Mouse (Mus musculus) kidney, adult 2 months (tissue): ENCODE measurements around the gene Mark2. TPM values are rescaled to one million over a fixed set of nuclear protein-coding genes. Genes with fewer than 3 reads are reported as not detected.

Experiments
- DNase-seq: peaks from one replicate; pipeline ENCODE4 v3.0.0; 2021
- H3K27ac ChIP-seq: fragments of 200-500 bp; 2 replicates; pipeline ENCODE4 v1.5.1; 2012; ENCODE audit warnings: low read depth, low read length, control low read depth, inconsistent platforms; ENCODE audit not compliant: insufficient read depth
- H3K27me3 ChIP-seq: fragments of 200-500 bp; replicated peaks from 2 replicates; pipeline ENCODE4 v1.6.1; 2012; ENCODE audit warnings: mild to moderate bottlenecking, moderate library complexity, low read length, inconsistent platforms; ENCODE audit not compliant: control insufficient read depth, insufficient read depth
- H3K36me3 ChIP-seq: fragments of 200-500 bp; 2 replicates; pipeline ENCODE4 v1.6.1; 2012; ENCODE audit warnings: mild to moderate bottlenecking, moderate library complexity, low read length, inconsistent platforms; ENCODE audit not compliant: control insufficient read depth, insufficient read depth
- H3K4me1 ChIP-seq: fragments of 200-500 bp; 2 replicates; pipeline ENCODE4 v1.6.1; 2011; ENCODE audit warnings: low read length; ENCODE audit not compliant: control insufficient read depth, insufficient read depth
- H3K4me3 ChIP-seq: fragments of 200-500 bp; 2 replicates; pipeline ENCODE4 v1.5.1; 2011; ENCODE audit warnings: mild to moderate bottlenecking, low read depth, low read length, control low read depth; ENCODE audit not compliant: insufficient read depth
- CTCF ChIP-seq: fragments of 200-500 bp; conservative IDR thresholded peaks from 2 replicates; pipeline ENCODE4 v1.5.1; 2011; ENCODE audit warnings: low read depth, mild to moderate bottlenecking, control low read depth, low read length, moderate library complexity, mixed read lengths; ENCODE audit not compliant: insufficient read depth, insufficient read length
- POLR2A ChIP-seq: fragments of 200-500 bp; IDR thresholded peaks from one replicate; pipeline ENCODE4 v1.6.1; 2011; ENCODE audit warnings: low read depth, low read length, control low read depth
- WGBS: fragments of 180-500 bp; shearing (Covaris S2); methylation state at CpG from one replicate; pipeline ENCODE4 v1.1.7; 2018; 5-methylcytosine and 5-hydroxymethylcytosine counted together
- polyA plus RNA-seq: library from polyadenylated mRNA; depleted of rRNA; stranded (reverse); fragments of >200 nt; gene quantifications from 2 replicates; pipeline ENCODE4 v1.2.3, GENCODE M21; 2012

The Mark2 gene
- polyA plus RNA-seq, 1 experiment = 85.0 TPM

- Histone ChIP-seq H3K27me3 (no peaks in the 10 kb centered on the region), H3K4me1 (no peaks in the 10 kb centered on the region), H3K4me3 (no peak overlapping the region), H3K36me3 (no peaks in the 10 kb centered on the region), H3K27ac (no peak overlapping the region)
- TF ChIP-seq POLR2A (no peak), CTCF (no peak)
- WGBS = 35% methylated on average over 7 of the region's 7 CpGs
- DNase-seq = no peak
These were observed 66.4 kb downstream of the Mark2 start for GRCm38 (mm10) chr19:7275131-7275789.

GRCm38 (mm10) chr19:7274326-7274990 lies 67.2 kb downstream of the Mark2 start:
- no peaks in the 10 kb centered on the region for H3K36me3 ChIP-seq
- no peak overlapping the region for H3K27ac ChIP-seq
- no peak overlapping the region for H3K4me3 ChIP-seq
- H3K4me1 ChIP-seq = 0 out of 2 replicates have a peak, but pooled peaks cover 1% of the 10 kb centered on the region
- WGBS = 74% methylated on average over 13 of the region's 13 CpGs
- DNase-seq = no peak
- no peak for TF ChIP-seq CTCF
- no peak for TF ChIP-seq POLR2A
- H3K27me3 ChIP-seq = no peaks in the 10 kb centered on the region

GRCm38 (mm10) chr19:7273486-7273885 lies 68.2 kb downstream of the Mark2 start:
- 96% methylated on average over 4 of the region's 4 CpGs for WGBS
- Histone ChIP-seq H3K36me3 (no peaks in the 10 kb centered on the region), H3K27me3 (no peaks in the 10 kb centered on the region), H3K4me3 (no peak overlapping the region), H3K4me1 (peaks cover 6% of the 10 kb centered on the region; the same call in 1 of the 2 replicates), H3K27ac (no peak overlapping the region)
- TF ChIP-seq CTCF (peak; percentile 45), POLR2A (no peak)
- DNase-seq = no peak

- no peak overlapping the region for H3K27ac ChIP-seq
- 45% methylated on average over 11 of the region's 11 CpGs for whole genome bisulfite sequencing
- DNase-seq = no peak
- H3K27me3 ChIP-seq = no peaks in the 10 kb centered on the region
- H3K4me3 ChIP-seq = peak overlapping the region; percentile 70
- no peaks in the 10 kb centered on the region for H3K36me3 ChIP-seq
- TF ChIP-seq CTCF (no peak), POLR2A (no peak)
- H3K4me1 ChIP-seq = peaks cover 6% of the 10 kb centered on the region; the same call in 1 of the 2 replicates
These were observed 72.2 kb downstream of the Mark2 start for GRCm38 (mm10) chr19:7269290-7270044.

- no peaks in the 10 kb centered on the region for H3K36me3 ChIP-seq
- TF ChIP-seq CTCF (peak; percentile 53), POLR2A (no peak)
- no peak overlapping the region for H3K27ac ChIP-seq
- H3K4me1 ChIP-seq = peaks cover 6% of the 10 kb centered on the region; the same call in 1 of the 2 replicates
- WGBS = under 1% methylated on average over 30 of the region's 30 CpGs
- H3K27me3 ChIP-seq = no peaks in the 10 kb centered on the region
- peak overlapping the region; percentile 70 for H3K4me3 ChIP-seq
- peak; percentile 51 for DNase-seq
These were observed 73.0 kb downstream of the Mark2 start for GRCm38 (mm10) chr19:7268722-7269090.

- no peak for TF ChIP-seq POLR2A
- no peak for TF ChIP-seq CTCF
- H3K4me1 ChIP-seq = peaks cover 6% of the 10 kb centered on the region; the same call in 1 of the 2 replicates
- DNase-seq = peak; percentile 83
These were observed 73.6 kb downstream of the Mark2 start for GRCm38 (mm10) chr19:7267781-7268721.

More at GRCm38 (mm10) chr19:7267781-7268721, 73.6 kb downstream of the Mark2 start:
- WGBS = 1% methylated on average over 93 of the region's 97 CpGs
- Histone ChIP-seq H3K27ac (no peak overlapping the region; the same call in 1 of the 2 replicates), H3K27me3 (no peaks in the 10 kb centered on the region), H3K4me3 (peak overlapping the region; percentile 70), H3K36me3 (no peaks in the 10 kb centered on the region)
